Mouse (Mus musculus): Measurements from ENCODE around the gene Gas7. TPM values are rescaled to one million over a fixed set of nuclear protein-coding genes. Genes with fewer than 3 reads are reported as not detected.

The Gas7 gene
- total and polyA plus RNA-seq, 2 experiments: 1.5 to 1.7 TPM

- 53% methylated on average over 14 of the region's 14 CpGs for WGBS
- H3K9ac ChIP-seq (ENCODE audit: low read depth, low read length): no peak overlapping the region
These were observed 24.1 kb upstream of the Gas7 start for GRCm38 (mm10) chr11:67431116-67431645.

DNA sequence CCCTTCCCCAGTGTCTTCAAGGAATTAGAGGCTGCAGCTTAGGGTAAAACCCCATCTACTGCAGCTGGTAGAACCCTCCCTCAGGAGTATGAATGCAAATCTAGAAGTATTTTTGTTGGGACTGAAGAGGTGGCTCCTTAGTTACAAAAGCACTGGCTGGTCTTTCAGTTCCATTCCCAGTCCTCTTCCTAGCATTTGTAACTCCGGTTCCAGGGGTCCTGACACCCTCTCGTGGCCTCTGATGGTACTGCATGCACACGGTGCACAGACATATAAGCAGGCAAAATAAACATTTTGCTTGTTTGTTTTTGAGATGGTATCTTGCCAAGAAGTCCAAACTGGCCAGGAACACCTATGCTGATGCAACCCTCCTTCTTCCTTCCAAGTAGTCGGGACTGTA, 23.4 kb upstream of the Gas7 start:
- 58% methylated on average over 4 of the region's 4 CpGs for WGBS
- H3K79me2 ChIP-seq (ENCODE audit: control insufficient read depth, insufficient read depth, low read length): no peaks in the 10 kb centered on the region
- H3K4me1 ChIP-seq (ENCODE audit: control insufficient read depth, insufficient read depth, low read length): no peaks in the 10 kb centered on the region; the same call in 1 of the 2 replicates
- peak; percentile 12 for DNase-seq (ENCODE audit: extremely low read depth, low read depth, low spot score)
- TF ChIP-seq CTCF (IDR thresholded peaks at IDR 0.05; ENCODE audit: low read depth, low read length): peak; percentile 45
- no peak for TF ChIP-seq POLR2A (IDR thresholded peaks at IDR 0.05; ENCODE audit: extremely low read depth, insufficient read depth, low read length)
- no peak overlapping the region for H3K9ac ChIP-seq (ENCODE audit: low read depth, low read length)
- no peak overlapping the region for H3K4me3 ChIP-seq (ENCODE audit: insufficient read depth, low read depth, low read length)
- H3K36me3 ChIP-seq (ENCODE audit: control insufficient read depth, insufficient read depth, low read length): no peaks in the 10 kb centered on the region
- no peaks in the 10 kb centered on the region for H3K27me3 ChIP-seq (ENCODE audit: control insufficient read depth, insufficient read depth, low read length)
- no peak overlapping the region for H3K27ac ChIP-seq (replicated peaks; ENCODE audit: insufficient read depth, low read depth, low read length)

More at GRCm38 (mm10) chr11:67431116-67431645, 24.1 kb upstream of the Gas7 start:
- no peak for TF ChIP-seq CTCF (IDR thresholded peaks at IDR 0.05; ENCODE audit: low read depth, low read length)
- TF ChIP-seq POLR2A (IDR thresholded peaks at IDR 0.05; ENCODE audit: extremely low read depth, insufficient read depth, low read length): no peak
- no peak for DNase-seq (ENCODE audit: extremely low read depth, low read depth, low spot score)
- H3K4me3 ChIP-seq (ENCODE audit: insufficient read depth, low read depth, low read length): no peak overlapping the region
- H3K27ac ChIP-seq (replicated peaks; ENCODE audit: insufficient read depth, low read depth, low read length): no peak overlapping the region
- H3K4me1 ChIP-seq (ENCODE audit: control insufficient read depth, insufficient read depth, low read length): no peaks in the 10 kb centered on the region; the same call in 1 of the 2 replicates
- no peaks in the 10 kb centered on the region for H3K79me2 ChIP-seq (ENCODE audit: control insufficient read depth, insufficient read depth, low read length)
- H3K36me3 ChIP-seq (ENCODE audit: control insufficient read depth, insufficient read depth, low read length): no peaks in the 10 kb centered on the region
- H3K27me3 ChIP-seq (ENCODE audit: control insufficient read depth, insufficient read depth, low read length): no peaks in the 10 kb centered on the region

- no peaks in the 10 kb centered on the region for H3K27me3 ChIP-seq (ENCODE audit: control insufficient read depth, insufficient read depth, low read length)
- no peak overlapping the region for H3K9ac ChIP-seq (ENCODE audit: low read depth, low read length)
- H3K36me3 ChIP-seq (ENCODE audit: control insufficient read depth, insufficient read depth, low read length): no peaks in the 10 kb centered on the region
- WGBS: 89% methylated on average over 5 of the region's 5 CpGs
- TF ChIP-seq POLR2A (IDR thresholded peaks at IDR 0.05; ENCODE audit: extremely low read depth, insufficient read depth, low read length) (no peak), CTCF (IDR thresholded peaks at IDR 0.05; ENCODE audit: low read depth, low read length) (no peak)
- no peak for DNase-seq (ENCODE audit: extremely low read depth, low read depth, low spot score)
- no peaks in the 10 kb centered on the region for H3K4me1 ChIP-seq (ENCODE audit: control insufficient read depth, insufficient read depth, low read length)
- no peak overlapping the region for H3K27ac ChIP-seq (replicated peaks; ENCODE audit: insufficient read depth, low read depth, low read length)
- H3K79me2 ChIP-seq (ENCODE audit: control insufficient read depth, insufficient read depth, low read length): no peaks in the 10 kb centered on the region
- H3K4me3 ChIP-seq (ENCODE audit: insufficient read depth, low read depth, low read length): no peak overlapping the region
These were observed 21.5 kb upstream of the Gas7 start for GRCm38 (mm10) chr11:67433763-67434162.

- Histone ChIP-seq H3K4me3 (ENCODE audit: insufficient read depth, low read depth, low read length) (no peak overlapping the region), H3K36me3 (ENCODE audit: control insufficient read depth, insufficient read depth, low read length) (no peaks in the 10 kb centered on the region), H3K27me3 (ENCODE audit: control insufficient read depth, insufficient read depth, low read length) (no peaks in the 10 kb centered on the region), H3K9ac (ENCODE audit: low read depth, low read length) (no peak overlapping the region), H3K27ac (replicated peaks; ENCODE audit: insufficient read depth, low read depth, low read length) (no peak overlapping the region), H3K4me1 (ENCODE audit: control insufficient read depth, insufficient read depth, low read length) (no peaks in the 10 kb centered on the region), H3K79me2 (ENCODE audit: control insufficient read depth, insufficient read depth, low read length) (no peaks in the 10 kb centered on the region)
- WGBS: 92% methylated on average over 5 of the region's 5 CpGs
- DNase-seq (ENCODE audit: extremely low read depth, low read depth, low spot score): no peak
- TF ChIP-seq POLR2A (IDR thresholded peaks at IDR 0.05; ENCODE audit: extremely low read depth, insufficient read depth, low read length): no peak
These were observed 16.5 kb upstream of the Gas7 start for GRCm38 (mm10) chr11:67438746-67439145.

DNA sequence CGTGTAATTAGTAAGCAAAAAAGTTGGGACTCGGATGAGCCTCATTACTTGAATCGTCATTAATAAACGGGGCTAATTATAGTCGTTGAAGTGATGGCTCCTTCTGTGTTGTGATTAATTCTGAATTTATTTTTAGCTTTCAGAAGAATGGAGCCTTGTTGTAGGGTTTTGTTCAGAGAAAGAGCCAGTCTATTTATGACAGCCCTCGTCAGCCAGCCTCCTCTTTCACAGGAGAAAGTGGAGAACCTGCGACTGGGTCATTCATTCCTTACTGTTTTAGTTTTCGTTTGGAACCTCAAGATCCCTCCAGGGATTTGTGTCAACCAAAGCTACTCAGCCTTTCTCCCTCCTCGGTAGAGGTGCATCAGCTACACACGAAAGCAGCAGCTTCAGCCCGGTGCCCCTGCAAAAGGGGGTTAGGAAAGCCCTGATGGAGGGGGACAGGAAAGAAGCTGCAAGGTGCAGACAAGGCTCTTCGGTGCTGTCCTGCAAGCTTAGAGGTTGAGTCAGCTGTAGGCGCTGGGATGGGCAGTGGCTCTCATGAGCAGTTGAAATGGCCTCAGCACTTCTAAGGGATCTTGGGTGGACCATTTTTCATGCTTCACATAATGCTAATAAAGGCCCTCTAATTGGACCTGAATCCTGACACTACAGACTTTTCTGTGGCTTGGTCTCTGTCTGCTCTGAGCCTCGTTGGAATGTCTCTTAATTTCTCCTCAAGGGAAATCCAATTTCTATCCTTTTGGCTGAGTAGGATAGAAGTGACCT, 10.0 kb upstream of the Gas7 start:
- H3K36me3 ChIP-seq (ENCODE audit: control insufficient read depth, insufficient read depth, low read length): no peaks in the 10 kb centered on the region
- H3K27ac ChIP-seq (replicated peaks; ENCODE audit: insufficient read depth, low read depth, low read length): no peak overlapping the region
- no peaks in the 10 kb centered on the region for H3K79me2 ChIP-seq (ENCODE audit: control insufficient read depth, insufficient read depth, low read length)
- H3K4me1 ChIP-seq (ENCODE audit: control insufficient read depth, insufficient read depth, low read length): no peaks in the 10 kb centered on the region
- WGBS: 76% methylated on average over 14 of the region's 14 CpGs
- TF ChIP-seq POLR2A (IDR thresholded peaks at IDR 0.05; ENCODE audit: extremely low read depth, insufficient read depth, low read length) (no peak), CTCF (IDR thresholded peaks at IDR 0.05; ENCODE audit: low read depth, low read length) (no peak)
- no peaks in the 10 kb centered on the region for H3K27me3 ChIP-seq (ENCODE audit: control insufficient read depth, insufficient read depth, low read length)
- H3K9ac ChIP-seq (ENCODE audit: low read depth, low read length): no peak overlapping the region
- no peak for DNase-seq (ENCODE audit: extremely low read depth, low read depth, low spot score)
- H3K4me3 ChIP-seq (ENCODE audit: insufficient read depth, low read depth, low read length): no peak overlapping the region

- WGBS: 84% methylated on average over 5 of the region's 5 CpGs
- peaks cover 12% of the 10 kb centered on the region for H3K27me3 ChIP-seq (ENCODE audit: control insufficient read depth, insufficient read depth, low read length)
- H3K4me1 ChIP-seq (ENCODE audit: control insufficient read depth, insufficient read depth, low read length): no peaks in the 10 kb centered on the region
- H3K9ac ChIP-seq (ENCODE audit: low read depth, low read length): no peak overlapping the region
- H3K4me3 ChIP-seq (ENCODE audit: insufficient read depth, low read depth, low read length): no peak overlapping the region
- DNase-seq (ENCODE audit: extremely low read depth, low read depth, low spot score): no peak
- TF ChIP-seq CTCF (IDR thresholded peaks at IDR 0.05; ENCODE audit: low read depth, low read length) (no peak), POLR2A (IDR thresholded peaks at IDR 0.05; ENCODE audit: extremely low read depth, insufficient read depth, low read length) (no peak)
- H3K79me2 ChIP-seq (ENCODE audit: control insufficient read depth, insufficient read depth, low read length): no peaks in the 10 kb centered on the region
- no peaks in the 10 kb centered on the region for H3K36me3 ChIP-seq (ENCODE audit: control insufficient read depth, insufficient read depth, low read length)
- no peak overlapping the region for H3K27ac ChIP-seq (replicated peaks; ENCODE audit: insufficient read depth, low read depth, low read length)
These were observed 3.7 kb upstream of the Gas7 start for GRCm38 (mm10) chr11:67451525-67451924.

Measured in liver, adult 2 months (tissue).